Mouse (Mus musculus) lung, postnatal 0 days (tissue): ENCODE results near the gene Pcgf1.

ENCODE experiments used
- CTCF ChIP-seq: IDR thresholded peaks from 2 replicates; pipeline ENCODE4 v1.5.1; 2016; ENCODE audit warnings: antibody characterized with exemption, mild to moderate bottlenecking
- EP300 ChIP-seq: IDR thresholded peaks from 2 replicates; pipeline ENCODE4 v1.6.1; 2016; ENCODE audit warnings: antibody characterized with exemption, mild to moderate bottlenecking, control low read depth

DNA sequence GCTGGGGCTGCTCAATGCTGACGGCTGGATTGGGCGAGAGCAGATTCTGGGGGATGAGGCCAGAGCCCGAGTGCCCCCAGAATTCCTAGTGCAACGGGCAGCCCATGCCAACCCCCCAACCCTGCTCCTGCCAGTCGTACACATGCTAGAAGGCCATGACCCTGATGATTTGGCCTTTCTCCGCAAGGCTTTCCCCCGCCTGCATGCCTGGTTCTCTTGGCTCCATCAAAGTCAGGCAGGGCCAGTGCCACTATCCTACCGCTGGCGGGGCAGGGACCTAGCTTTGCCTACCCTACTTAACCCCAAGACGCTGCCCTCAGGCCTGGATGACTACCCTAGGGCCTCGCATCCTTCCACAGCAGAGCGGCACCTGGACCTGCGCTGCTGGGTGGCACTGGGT is 39.9 kb downstream of the Pcgf1 start:
- no peak for TF ChIP-seq CTCF
- TF ChIP-seq EP300: no peak
